Mouse (Mus musculus): ENCODE data around the gene Krtap1-4. TPM values are rescaled to one million over a fixed set of nuclear protein-coding genes. Genes with fewer than 3 reads are reported as not detected.
"Not testable (repeated sequence)": the region's sequence is repeated elsewhere in the genome, so short reads cannot be mapped to it uniquely, and the experiment has no call there.

The Krtap1-4 gene
- total RNA-seq (2021) = not detected

DNA sequence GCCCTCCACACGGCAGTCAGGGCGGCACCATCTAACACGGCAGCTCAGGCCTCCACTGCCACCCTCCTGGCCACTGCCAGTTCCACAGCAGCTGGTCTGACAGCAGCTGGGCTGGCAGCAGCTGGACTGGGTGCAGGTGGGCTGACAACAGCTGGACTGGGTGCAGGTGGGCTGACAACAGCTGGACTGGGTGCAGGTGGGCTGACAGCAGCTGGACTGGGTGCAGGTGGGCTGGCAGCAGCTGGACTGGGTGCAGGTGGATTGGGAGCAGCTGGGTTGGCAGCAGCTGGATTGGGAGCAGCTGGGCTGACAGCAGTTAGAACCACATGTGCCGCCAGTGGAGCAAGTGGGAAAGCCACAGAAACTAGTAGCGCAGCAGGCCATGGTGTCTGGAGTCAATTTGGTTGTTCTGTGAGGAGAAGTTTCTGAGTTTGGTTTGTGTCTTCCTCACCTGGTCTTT, at the start of gene Krtap1-4:
Gene Krtap1-4 (minus strand): TSS at position 410 of the 460 bp plus-strand sequence.
- intact Hi-C loops (cut with DNase I) = no loop called here
- DNase-seq (ENCODE audit: extremely low spot score in 1 of 2, low spot score in 2 of 2) = no peak

DNA sequence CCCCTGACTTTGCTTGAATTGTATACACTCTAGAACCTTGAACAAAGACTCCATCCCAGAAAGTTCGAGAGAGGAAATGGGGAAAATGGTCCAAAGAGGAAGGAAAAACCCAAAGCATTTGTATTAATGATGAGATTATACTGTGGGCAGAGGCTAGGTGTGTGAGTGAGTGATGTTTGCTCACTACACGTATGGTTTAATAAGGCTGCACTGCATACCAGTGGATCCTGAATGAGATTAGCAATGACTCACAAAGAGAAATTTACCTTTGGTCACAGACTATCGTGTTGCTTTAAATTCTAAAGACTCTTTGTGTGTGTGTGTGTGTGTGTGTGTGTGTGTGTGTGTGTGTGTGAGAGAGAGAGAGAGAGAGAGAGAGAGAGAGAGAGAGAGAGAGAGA, 47.4 kb upstream of the Krtap1-4 start:
- intact Hi-C loops (cut with DNase I) = no loop called here
- DNase-seq (ENCODE audit: extremely low spot score in 1 of 2, low spot score in 2 of 2) = no peak

DNA sequence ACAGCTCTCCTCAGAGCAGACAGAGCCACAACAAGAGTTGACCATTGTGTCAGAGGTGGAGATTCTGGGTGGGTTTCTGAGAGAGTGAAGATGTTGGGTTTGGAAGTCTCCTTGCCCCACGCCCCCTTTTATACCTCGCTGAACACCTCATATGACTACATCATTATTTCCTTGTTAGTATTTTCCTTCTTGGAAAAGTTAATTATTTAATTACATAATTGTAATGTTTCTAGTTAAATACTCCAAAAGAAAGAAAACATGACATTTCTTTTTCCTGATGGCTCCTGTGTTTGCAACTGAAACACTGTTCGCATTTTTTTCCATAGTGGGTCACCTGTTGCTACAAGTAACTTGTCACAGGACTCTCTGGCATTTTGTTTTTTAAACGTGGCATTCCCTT, 44.7 kb upstream of the Krtap1-4 start, which contains the start of gene Krtap4-1:
Gene Krtap4-1 (minus strand): TSS at position 101 of the 400 bp plus-strand sequence.
- intact Hi-C loops (cut with DNase I) = no loop called here
- no peak for DNase-seq (ENCODE audit: extremely low spot score in 1 of 2, low spot score in 2 of 2)

GRCm38 (mm10) chr11:99620335-99620734, 36.9 kb upstream of the Krtap1-4 start, which contains the start of gene Gm11562:
TSS of gene Gm11562 (minus strand) at chr11:99620435.
- intact Hi-C loops (cut with DNase I) = no loop called here
- no peak for DNase-seq (ENCODE audit: extremely low spot score in 1 of 2, low spot score in 2 of 2)

DNA sequence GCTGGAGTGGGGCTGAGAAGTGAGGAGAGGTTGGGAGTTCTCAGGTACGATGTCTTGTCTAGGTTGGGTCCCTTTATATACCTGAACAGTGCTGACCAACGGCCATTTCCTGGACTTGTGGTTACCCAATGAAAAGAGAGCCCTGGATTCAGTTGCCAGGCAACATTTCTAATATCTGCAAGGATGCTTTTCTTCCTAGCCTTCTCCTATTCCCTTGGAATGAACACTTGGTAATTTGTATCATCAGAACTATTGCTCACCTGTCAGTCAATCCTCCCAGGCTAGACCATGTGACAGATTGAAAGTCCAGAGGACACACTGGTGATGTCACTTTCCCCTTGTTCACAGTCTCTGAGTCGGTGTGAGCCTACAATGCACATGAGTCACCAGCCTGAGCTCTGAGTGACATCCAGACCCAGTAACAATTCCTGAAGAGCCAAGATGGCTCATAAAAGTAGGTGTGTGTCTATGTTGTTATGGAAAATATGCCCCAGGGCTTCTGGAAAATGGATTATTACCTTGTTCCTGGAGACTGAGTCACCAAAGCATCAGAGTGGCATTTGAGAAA, 31.4 kb upstream of the Krtap1-4 start, which contains the start of gene Krtap2-4:
Gene Krtap2-4 (minus strand): TSS at position 51 of the 568 bp plus-strand sequence.
- intact Hi-C loops (cut with DNase I) = no loop called here
- DNase-seq (ENCODE audit: extremely low spot score in 1 of 2, low spot score in 2 of 2) = no peak

GRCm38 (mm10) chr11:99610089-99610488, 26.6 kb upstream of the Krtap1-4 start, which contains the start of gene Gm11937:
TSS of gene Gm11937 (minus strand) at chr11:99610189.
- DNase-seq (ENCODE audit: extremely low spot score in 1 of 2, low spot score in 2 of 2); intact Hi-C loops (cut with DNase I): not testable (repeated sequence)

- intact Hi-C loops (cut with DNase I) = no loop called here
- peak in 1 of 2 experiments; percentile 15 for DNase-seq (ENCODE audit: extremely low spot score in 1 of 2, low spot score in 2 of 2)
Measured at GRCm38 (mm10) chr11:99609126-99609525, 25.7 kb upstream of the Krtap1-4 start.

GRCm38 (mm10) chr11:99603208-99603607, 19.8 kb upstream of the Krtap1-4 start, which contains the start of gene Gm11938:
TSS of gene Gm11938 (minus strand) at chr11:99603308.
- intact Hi-C loops (cut with DNase I) = not testable (repeated sequence)

DNA sequence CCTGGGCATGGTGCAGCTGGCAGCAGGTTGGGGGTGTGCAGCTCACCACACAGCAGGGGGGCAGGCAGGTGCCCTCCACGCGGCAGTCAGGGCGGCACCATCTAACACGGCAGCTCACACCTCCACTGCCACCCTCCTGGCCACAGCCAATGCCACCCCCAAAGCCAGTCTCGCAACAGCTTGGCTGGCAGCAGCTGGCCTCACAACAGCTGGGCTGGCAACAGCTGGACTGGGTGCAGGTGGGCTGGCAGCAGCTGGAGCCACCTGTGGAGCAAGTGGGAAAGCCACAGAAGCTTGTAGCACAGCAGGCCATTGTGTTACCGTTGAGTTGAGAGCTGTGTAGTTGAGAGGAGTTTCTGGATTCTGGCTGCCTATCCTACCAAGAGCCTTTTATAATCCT, 14.3 kb upstream of the Krtap1-4 start, which contains the start of gene Krtap9-3:
Gene Krtap9-3 (minus strand): TSS at position 364 of the 400 bp plus-strand sequence.
- DNase-seq (ENCODE audit: extremely low spot score in 1 of 2, low spot score in 2 of 2); intact Hi-C loops (cut with DNase I): not testable (repeated sequence)

More at GRCm38 (mm10) chr11:99603208-99603607, 19.8 kb upstream of the Krtap1-4 start, which contains the start of gene Gm11938:
- DNase-seq (ENCODE audit: extremely low spot score in 1 of 2, low spot score in 2 of 2) = not testable (repeated sequence)

DNA sequence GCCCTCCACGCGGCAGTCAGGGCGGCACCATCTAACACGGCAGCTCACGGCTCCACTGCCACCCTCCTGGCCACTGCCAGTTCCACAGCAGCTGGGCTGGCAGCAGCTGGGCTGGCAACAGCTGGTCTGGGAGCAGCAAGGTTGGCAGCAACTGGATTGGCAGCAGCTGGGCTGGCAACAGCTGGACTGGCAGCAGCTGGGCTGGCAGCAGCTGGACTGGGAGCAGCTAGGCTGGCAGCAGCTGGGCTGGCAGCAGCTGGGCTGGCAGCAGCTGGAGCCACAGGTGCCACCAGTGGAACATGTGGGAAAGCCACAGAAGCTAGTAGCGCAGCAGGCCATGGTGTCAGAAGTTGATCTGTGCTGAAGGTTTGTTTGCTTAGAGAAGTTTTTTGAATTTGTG, 7.5 kb upstream of the Krtap1-4 start, which contains the start of gene Krtap1-3:
Gene Krtap1-3 (minus strand): TSS at position 359 of the 400 bp plus-strand sequence.
- no peak for DNase-seq (ENCODE audit: extremely low spot score in 1 of 2, low spot score in 2 of 2)

GRCm38 (mm10) chr11:99585096-99585495, 1.6 kb upstream of the Krtap1-4 start:
- intact Hi-C loops (cut with DNase I) = no loop called here
- DNase-seq (ENCODE audit: extremely low spot score in 1 of 2, low spot score in 2 of 2) = no peak

More for the DNA sequence above, 7.5 kb upstream of the Krtap1-4 start, which contains the start of gene Krtap1-3:
- intact Hi-C loops (cut with DNase I) = no loop called here

DNA sequence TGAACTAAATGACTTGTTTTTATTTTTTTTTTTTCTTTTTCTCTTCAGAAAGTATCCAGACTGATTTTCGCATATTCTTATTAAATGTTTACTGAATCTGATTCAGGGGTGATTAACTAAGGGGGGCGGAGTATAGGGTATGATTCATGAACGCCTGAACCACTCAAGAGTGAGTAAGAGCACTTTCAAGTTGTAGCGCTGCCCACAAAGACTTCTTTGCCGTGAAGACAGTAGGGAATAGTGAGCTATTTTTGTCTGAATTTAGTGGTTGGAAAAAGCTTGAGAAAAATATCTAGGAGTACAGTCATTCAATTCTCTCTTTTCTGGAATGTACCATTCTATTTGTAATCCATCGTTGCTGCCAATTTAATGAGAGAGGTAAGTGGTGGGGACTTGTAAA, 1.9 kb downstream of the Krtap1-4 start:
- intact Hi-C loops (cut with DNase I) = no loop called here
- DNase-seq (ENCODE audit: extremely low spot score in 1 of 2, low spot score in 2 of 2) = no peak

GRCm38 (mm10) chr11:99581051-99581450, 2.4 kb downstream of the Krtap1-4 start:
- intact Hi-C loops (cut with DNase I) = no loop called here
- no peak for DNase-seq (ENCODE audit: extremely low spot score in 1 of 2, low spot score in 2 of 2)

- intact Hi-C loops (cut with DNase I) = no loop called here
- no peak for DNase-seq (ENCODE audit: extremely low spot score in 1 of 2, low spot score in 2 of 2)
Measured at GRCm38 (mm10) chr11:99580636-99581035, 2.8 kb downstream of the Krtap1-4 start, which contains the start of gene Krtap1-5. TSS of gene Krtap1-5 (minus strand) at chr11:99581016.

DNA sequence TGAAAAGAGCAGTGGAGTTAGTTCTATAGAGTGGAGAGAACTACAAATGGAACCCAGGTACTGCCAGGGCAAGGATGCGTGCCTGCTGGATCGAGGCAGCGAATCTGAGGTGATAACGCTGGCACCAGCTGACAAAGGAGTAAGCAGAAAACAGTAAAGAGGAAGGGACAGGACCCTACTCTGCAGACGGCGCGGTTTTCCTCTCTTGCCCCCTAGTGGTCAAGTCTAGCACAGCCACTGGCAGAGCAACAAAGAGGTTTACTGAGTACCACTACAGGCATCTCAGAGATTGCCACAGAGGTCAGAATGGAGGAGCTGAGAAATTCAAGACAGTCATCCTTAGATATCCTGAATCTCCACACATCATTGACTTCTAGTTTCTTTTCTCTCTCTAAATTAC, 9.3 kb downstream of the Krtap1-4 start:
- intact Hi-C loops (cut with DNase I) = loop anchor here (5.0 kb wide), 1 partner anchor 107 kb away; no protein-coding TSS in a partner anchor

DNA sequence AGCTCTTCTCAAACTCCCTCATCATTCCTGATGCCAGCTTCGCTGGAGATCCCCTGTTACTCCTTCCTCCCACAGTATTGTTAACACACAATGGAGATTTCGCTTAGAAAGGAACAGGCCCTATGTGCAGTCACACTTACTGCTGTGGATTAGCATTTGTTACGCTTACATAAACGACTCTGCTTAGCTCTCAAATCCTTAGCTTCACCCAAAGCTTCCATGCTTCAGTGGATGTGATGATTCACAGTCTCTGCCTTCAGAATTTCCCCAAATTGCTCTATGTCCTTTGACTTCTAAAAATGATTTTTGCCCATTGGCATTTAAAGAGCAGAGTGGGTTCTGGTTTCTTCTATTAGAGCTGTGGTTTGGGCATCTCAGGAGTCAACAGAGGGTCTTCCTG, 10.3 kb downstream of the Krtap1-4 start:
- DNase-seq (ENCODE audit: extremely low spot score in 1 of 2, low spot score in 2 of 2) = no peak
- intact Hi-C loops (cut with DNase I) = loop anchor here (5.0 kb wide), 1 partner anchor 106 kb away; no protein-coding TSS in a partner anchor

More for the DNA sequence above, 9.3 kb downstream of the Krtap1-4 start:
- peak; percentile 42 to 63 for DNase-seq (ENCODE audit: extremely low spot score in 1 of 2, low spot score in 2 of 2)

DNA sequence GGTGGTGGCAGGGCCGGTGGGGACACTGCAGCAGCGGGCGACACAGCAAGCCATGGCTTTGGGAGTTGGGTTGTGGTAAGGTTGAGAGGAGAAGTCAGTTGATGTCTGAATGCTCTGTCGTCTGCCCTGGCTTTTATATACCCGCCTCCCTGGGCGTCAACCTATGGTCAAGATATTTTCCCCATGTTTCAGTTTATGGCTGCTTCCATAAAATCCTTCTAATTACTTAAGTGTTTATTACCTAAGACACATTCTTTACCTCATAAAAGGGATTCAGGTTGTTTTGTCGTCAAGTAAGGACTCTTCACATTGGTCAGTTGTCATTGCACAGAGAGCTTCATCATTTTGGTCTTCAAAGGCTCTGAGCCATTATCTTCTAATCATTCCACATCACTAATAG, 16.9 kb downstream of the Krtap1-4 start, which contains the start of gene Krtap3-1:
Gene Krtap3-1 (minus strand): TSS at position 101 of the 400 bp plus-strand sequence.
- intact Hi-C loops (cut with DNase I) = no loop called here
- DNase-seq (ENCODE audit: extremely low spot score in 1 of 2, low spot score in 2 of 2) = no peak

GRCm38 (mm10) chr11:99562580-99562979, 20.9 kb downstream of the Krtap1-4 start:
- DNase-seq (ENCODE audit: extremely low spot score in 1 of 2, low spot score in 2 of 2) = no peak
- intact Hi-C loops (cut with DNase I) = no loop called here

DNA sequence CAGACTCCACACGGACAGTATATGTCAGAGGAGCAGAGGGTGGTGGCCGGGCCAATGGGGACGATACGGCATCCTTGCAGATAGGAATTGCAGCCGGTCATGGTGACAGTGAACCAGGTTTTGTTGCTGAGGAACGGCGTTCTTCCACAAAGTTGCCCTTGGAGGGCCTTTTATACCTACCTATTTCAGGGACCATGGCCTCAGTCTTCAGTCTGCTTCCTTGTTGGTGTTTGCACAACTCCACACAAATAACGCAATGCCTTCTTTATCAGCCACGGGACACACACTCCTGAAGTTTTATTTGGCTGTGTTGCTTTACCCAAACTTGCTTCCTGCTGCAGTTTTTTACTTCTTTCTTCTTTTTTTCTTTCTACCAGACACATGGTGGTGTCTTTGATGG, 24.1 kb downstream of the Krtap1-4 start, which contains the start of gene Gm11939:
Gene Gm11939 (minus strand): TSS at position 101 of the 400 bp plus-strand sequence.
- intact Hi-C loops (cut with DNase I) = no loop called here
- DNase-seq (ENCODE audit: extremely low spot score in 1 of 2, low spot score in 2 of 2) = no peak

All from left cerebral cortex, postnatal 10 days (tissue).